Mouse (Mus musculus): ENCODE results near the gene Git1. TPM values are rescaled to one million over a fixed set of nuclear protein-coding genes. Genes with fewer than 3 reads are reported as not detected.

Gene Git1
- polyA plus RNA-seq, 1 experiment = 119 TPM

DNA sequence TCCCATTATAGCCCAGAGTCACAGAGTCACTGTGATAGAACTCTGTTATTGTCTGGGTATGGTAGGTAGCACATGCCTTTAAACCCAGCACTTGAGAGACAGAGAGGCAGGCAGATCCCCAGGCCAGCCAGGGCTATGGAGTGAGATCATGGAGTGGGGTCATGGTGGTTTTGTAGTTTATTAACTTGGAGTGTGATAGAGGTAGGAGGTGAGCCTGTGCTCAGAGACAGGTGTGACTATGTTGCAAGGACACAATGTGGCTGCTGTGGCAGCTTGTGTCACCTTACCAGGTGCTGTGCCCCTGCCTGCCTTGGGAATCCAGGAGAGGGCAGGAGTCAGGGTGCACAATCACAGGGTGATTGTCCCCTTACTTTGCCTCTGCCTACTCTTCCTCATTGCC lies 2.1 kb downstream of the Git1 start:
- Histone ChIP-seq H3K36me3 (ENCODE audit: control insufficient read depth, insufficient read depth, low read length) (peaks cover 14% of the 10 kb centered on the region), H3K27ac (ENCODE audit: insufficient read depth, low read depth, low read length) (peak overlapping the region; percentile 53; the same call in 1 of the 2 replicates), H3K4me1 (ENCODE audit: control insufficient read depth, insufficient read depth, insufficient read length, low read length) (peaks cover 45% of the 10 kb centered on the region), H3K4me3 (ENCODE audit: low read depth, low read length) (no peak overlapping the region), H3K27me3 (ENCODE audit: control insufficient read depth, insufficient read depth, low read length) (no peaks in the 10 kb centered on the region)
- TF ChIP-seq POLR2A (IDR thresholded peaks at IDR 0.05; ENCODE audit: low read depth, low read length) (no peak), CTCF (IDR thresholded peaks at IDR 0.05; ENCODE audit: extremely low read depth, insufficient read length, insufficient replicate concordance, low read depth, low read length) (no peak)

- H3K36me3 ChIP-seq (ENCODE audit: control insufficient read depth, insufficient read depth, low read length) = peaks cover 18% of the 10 kb centered on the region
- no peaks in the 10 kb centered on the region for H3K27me3 ChIP-seq (ENCODE audit: control insufficient read depth, insufficient read depth, low read length)
- WGBS = 78% methylated on average over 6 of the region's 6 CpGs
- TF ChIP-seq CTCF (IDR thresholded peaks at IDR 0.05; ENCODE audit: extremely low read depth, insufficient read length, insufficient replicate concordance, low read depth, low read length) (peak; percentile 37; the same call in 1 of the 2 replicates), POLR2A (IDR thresholded peaks at IDR 0.05; ENCODE audit: low read depth, low read length) (no peak)
- H3K27ac ChIP-seq (ENCODE audit: insufficient read depth, low read depth, low read length) = peak overlapping the region; percentile 70
- H3K4me1 ChIP-seq (ENCODE audit: control insufficient read depth, insufficient read depth, insufficient read length, low read length) = peaks cover 38% of the 10 kb centered on the region
- no peak overlapping the region for H3K4me3 ChIP-seq (ENCODE audit: low read depth, low read length)
Observed at GRCm38 (mm10) chr11:77497341-77497756, 4.0 kb downstream of the Git1 start.

- H3K4me1 ChIP-seq (ENCODE audit: control insufficient read depth, insufficient read depth, insufficient read length, low read length) = peaks cover 38% of the 10 kb centered on the region
- TF ChIP-seq POLR2A (IDR thresholded peaks at IDR 0.05; ENCODE audit: low read depth, low read length) (no peak), CTCF (IDR thresholded peaks at IDR 0.05; ENCODE audit: extremely low read depth, insufficient read length, insufficient replicate concordance, low read depth, low read length) (no peak)
- H3K27ac ChIP-seq (ENCODE audit: insufficient read depth, low read depth, low read length) = peak overlapping the region; percentile 70
- whole genome bisulfite sequencing = 87% methylated on average over 4 of the region's 4 CpGs
- no peaks in the 10 kb centered on the region for H3K27me3 ChIP-seq (ENCODE audit: control insufficient read depth, insufficient read depth, low read length)
- H3K36me3 ChIP-seq (ENCODE audit: control insufficient read depth, insufficient read depth, low read length) = peaks cover 22% of the 10 kb centered on the region
- H3K4me3 ChIP-seq (ENCODE audit: low read depth, low read length) = no peak overlapping the region
Observed at GRCm38 (mm10) chr11:77497851-77498250, 4.5 kb downstream of the Git1 start.

- peaks cover 26% of the 10 kb centered on the region for H3K36me3 ChIP-seq (ENCODE audit: control insufficient read depth, insufficient read depth, low read length)
- peak overlapping the region; percentile 70 for H3K27ac ChIP-seq (ENCODE audit: insufficient read depth, low read depth, low read length)
- no peak overlapping the region for H3K4me3 ChIP-seq (ENCODE audit: low read depth, low read length)
- peaks cover 38% of the 10 kb centered on the region for H3K4me1 ChIP-seq (ENCODE audit: control insufficient read depth, insufficient read depth, insufficient read length, low read length)
- no peaks in the 10 kb centered on the region for H3K27me3 ChIP-seq (ENCODE audit: control insufficient read depth, insufficient read depth, low read length)
- TF ChIP-seq POLR2A (IDR thresholded peaks at IDR 0.05; ENCODE audit: low read depth, low read length) = no peak
- TF ChIP-seq CTCF (IDR thresholded peaks at IDR 0.05; ENCODE audit: extremely low read depth, insufficient read length, insufficient replicate concordance, low read depth, low read length) = no peak
- 80% methylated on average over 12 of the region's 12 CpGs for WGBS
Observed at GRCm38 (mm10) chr11:77498261-77499139, 5.1 kb downstream of the Git1 start.

- peaks cover 40% of the 10 kb centered on the region for H3K4me1 ChIP-seq (ENCODE audit: control insufficient read depth, insufficient read depth, insufficient read length, low read length)
- no peak overlapping the region for H3K27ac ChIP-seq (ENCODE audit: insufficient read depth, low read depth, low read length)
- TF ChIP-seq CTCF (IDR thresholded peaks at IDR 0.05; ENCODE audit: extremely low read depth, insufficient read length, insufficient replicate concordance, low read depth, low read length) (no peak), POLR2A (IDR thresholded peaks at IDR 0.05; ENCODE audit: low read depth, low read length) (no peak)
- WGBS = 89% methylated on average over 7 of the region's 7 CpGs
- H3K36me3 ChIP-seq (ENCODE audit: control insufficient read depth, insufficient read depth, low read length) = peaks cover 32% of the 10 kb centered on the region
- H3K4me3 ChIP-seq (ENCODE audit: low read depth, low read length) = no peak overlapping the region
- no peaks in the 10 kb centered on the region for H3K27me3 ChIP-seq (ENCODE audit: control insufficient read depth, insufficient read depth, low read length)
Observed at GRCm38 (mm10) chr11:77499354-77499753, 6.0 kb downstream of the Git1 start.

- H3K27me3 ChIP-seq (ENCODE audit: control insufficient read depth, insufficient read depth, low read length) = no peaks in the 10 kb centered on the region
- H3K27ac ChIP-seq (ENCODE audit: insufficient read depth, low read depth, low read length) = no peak overlapping the region
- TF ChIP-seq POLR2A (IDR thresholded peaks at IDR 0.05; ENCODE audit: low read depth, low read length) = no peak
- TF ChIP-seq CTCF (IDR thresholded peaks at IDR 0.05; ENCODE audit: extremely low read depth, insufficient read length, insufficient replicate concordance, low read depth, low read length) = no peak
- peaks cover 44% of the 10 kb centered on the region for H3K4me1 ChIP-seq (ENCODE audit: control insufficient read depth, insufficient read depth, insufficient read length, low read length)
- WGBS = 69% methylated on average over 17 of the region's 17 CpGs
- peaks cover 42% of the 10 kb centered on the region for H3K36me3 ChIP-seq (ENCODE audit: control insufficient read depth, insufficient read depth, low read length)
- no peak overlapping the region for H3K4me3 ChIP-seq (ENCODE audit: low read depth, low read length)
Observed at GRCm38 (mm10) chr11:77500361-77501325, 7.3 kb downstream of the Git1 start.

Data from small intestine, adult 2 months (tissue).